In the genomic region with DNA sequence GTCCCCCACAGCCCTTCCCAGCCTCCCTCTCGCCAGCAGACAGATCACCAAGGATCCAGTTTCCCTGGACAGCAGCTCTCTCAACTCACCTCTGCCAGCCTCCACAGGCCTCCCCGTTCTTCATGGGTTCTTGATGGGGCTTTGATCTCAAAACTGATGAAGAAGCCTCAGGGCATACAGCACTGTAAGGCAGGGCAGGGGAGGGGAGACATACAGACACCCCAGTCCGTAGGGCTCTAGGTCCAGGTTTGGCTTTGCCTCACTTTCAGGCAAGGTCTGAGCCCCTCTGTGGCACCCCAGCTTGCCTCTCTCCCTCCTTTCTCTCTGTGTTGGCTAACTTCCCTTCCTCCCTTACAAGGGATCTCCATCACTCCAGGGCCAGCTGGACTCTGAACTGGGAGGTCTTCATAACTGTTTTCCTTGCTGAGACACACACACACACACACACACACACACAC, we compare ENCODE assay signal across 17 mouse cellular contexts. TPM values are rescaled to one million over a fixed set of nuclear protein-coding genes. Genes with fewer than 3 reads are reported as not detected.
DNase-seq lines count a peak whose midpoint lies in the region; ATAC-seq and TF ChIP-seq lines count a peak whose summit lies in the region.
"Had no signal": no experiment of that assay in that cellular context is flagged by ENCODE, and none has a peak within 500 bp of the region (broad histone marks: within the 10 kb centered on the region; RNA-seq: fewer than 3 reads in every experiment).

A gene (minus strand): TSS at position 408 of the 458 bp plus-strand sequence.

- TF ChIP-seq POLR2A in heart, adult 2 months (IDR thresholded peaks at IDR 0.05; ENCODE audit: insufficient read depth, low read depth, low read length), result no peak

- ATAC-seq in heart, postnatal 0 days (ENCODE audit: insufficient read depth, low read depth), result no peak
- no peak for ATAC-seq in forebrain, embryonic 14.5 days
- ATAC-seq: liver, postnatal 0 days had no signal

- DNase-seq in heart, adult 2 months, result no peak
- no peak for DNase-seq in heart, adult 9 months (ENCODE audit: low spot score in 2 of 2)
- no peak for DNase-seq in gastrocnemius, postnatal 36 days
- DNase-seq in heart, postnatal 0 days (ENCODE audit: low spot score), result no peak
- peak; percentile 53 to 55 for DNase-seq in thymus, postnatal 36 days
- DNase-seq in forebrain, embryonic 14.5 days (ENCODE audit: low spot score), result no peak
- DNase-seq in cerebellum, postnatal 36 days, result no peak
- no peak for DNase-seq in ovary, postnatal 36 days (ENCODE audit: low spot score)
- DNase-seq: cerebellum, adult 18-20 months; kidney, adult 2 months; layer of hippocampus, postnatal 36 days; liver, postnatal 0 days; midbrain, embryonic 14.5 days had no signal

- no peak for TF ChIP-seq EP300 in heart, adult 2 months (IDR thresholded peaks at IDR 0.05; ENCODE audit: insufficient read depth, low read depth, low read length)
- TF ChIP-seq EP300 in heart, postnatal 0 days (IDR thresholded peaks at IDR 0.05; ENCODE audit: low read depth), result no peak

- 83% methylated on average over 3 of the region's 3 CpGs for WGBS in heart, adult 2 months
- WGBS in heart, postnatal 0 days, result 84% methylated on average over 3 of the region's 3 CpGs
- WGBS in forebrain, embryonic 14.5 days, result 82% methylated on average over 3 of the region's 3 CpGs

- no peaks in the 10 kb centered on the region for H3K9me3 ChIP-seq in heart, postnatal 0 days (replicated peaks; ENCODE audit: control insufficient read depth, low read length)
- no peaks in the 10 kb centered on the region for H3K9me3 ChIP-seq in forebrain, embryonic 14.5 days (replicated peaks; ENCODE audit: control insufficient read depth, low read length)
- H3K9me3 ChIP-seq: hindbrain, embryonic 15.5 days; limb, embryonic 12.5 days; neural tube, embryonic 13.5 days had no signal

- no peak within 1 kb of the TSS for H3K9ac ChIP-seq in heart, adult 2 months (ENCODE audit: low read depth, low read length)
- H3K9ac ChIP-seq in heart, postnatal 0 days (replicated peaks; ENCODE audit: low read depth, low read length), result no peak within 1 kb of the TSS; the same call in 1 of the 2 replicates
- no peak within 1 kb of the TSS for H3K9ac ChIP-seq in forebrain, embryonic 14.5 days (ENCODE audit: low read length)
- H3K9ac ChIP-seq: hindbrain, embryonic 15.5 days; limb, embryonic 12.5 days; liver, postnatal 0 days; neural tube, embryonic 13.5 days had no signal

- no peak within 1 kb of the TSS for H3K27ac ChIP-seq in heart, adult 2 months
- peak within 1 kb of the TSS; percentile 20; the same call in 1 of the 2 replicates for H3K27ac ChIP-seq in heart, postnatal 0 days (ENCODE audit: low read depth)
- H3K27ac ChIP-seq in forebrain, embryonic 14.5 days (ENCODE audit: low read depth, low read length), result no peak within 1 kb of the TSS
- H3K27ac ChIP-seq: hindbrain, embryonic 15.5 days; limb, embryonic 12.5 days; macrophage; neural tube, embryonic 13.5 days had no signal

- H3K36me3 ChIP-seq in heart, adult 2 months (ENCODE audit: control insufficient read depth, insufficient read depth, low read length), result no peaks in the 10 kb centered on the region
- no peaks in the 10 kb centered on the region for H3K36me3 ChIP-seq in heart, postnatal 0 days (replicated peaks; ENCODE audit: control insufficient read depth, insufficient read depth, low read length)
- no peaks in the 10 kb centered on the region for H3K36me3 ChIP-seq in forebrain, embryonic 14.5 days (ENCODE audit: control insufficient read depth, insufficient read depth, low read length)
- H3K36me3 ChIP-seq: hindbrain, embryonic 15.5 days; limb, embryonic 12.5 days; neural tube, embryonic 13.5 days had no signal

- H3K27me3 ChIP-seq in heart, adult 2 months (ENCODE audit: control insufficient read depth, insufficient read depth, low read length), result no peaks in the 10 kb centered on the region
- H3K27me3 ChIP-seq in heart, postnatal 0 days (ENCODE audit: control insufficient read depth, insufficient read depth, low read length), result no peaks in the 10 kb centered on the region
- H3K27me3 ChIP-seq in forebrain, embryonic 14.5 days (replicated peaks; ENCODE audit: control insufficient read depth, insufficient read depth, low read length), result no peaks in the 10 kb centered on the region
- H3K27me3 ChIP-seq: hindbrain, embryonic 15.5 days; limb, embryonic 12.5 days; neural tube, embryonic 13.5 days had no signal

- no peaks in the 10 kb centered on the region for H3K79me2 ChIP-seq in heart, adult 2 months (replicated peaks; ENCODE audit: control insufficient read depth, insufficient read depth, low read length)

- no peak for TF ChIP-seq CTCF in heart, adult 2 months (IDR thresholded peaks at IDR 0.05)
- no peak for TF ChIP-seq CTCF in heart, postnatal 0 days (IDR thresholded peaks at IDR 0.05; ENCODE audit: low read depth)

- no peaks in the 10 kb centered on the region for H3K4me1 ChIP-seq in heart, adult 2 months (ENCODE audit: control insufficient read depth, insufficient read depth, low read length)
- no peaks in the 10 kb centered on the region for H3K4me1 ChIP-seq in heart, postnatal 0 days (ENCODE audit: control insufficient read depth, insufficient read depth)
- H3K4me1 ChIP-seq in forebrain, embryonic 14.5 days (ENCODE audit: control insufficient read depth, insufficient read depth, low read length), result no peaks in the 10 kb centered on the region
- H3K4me1 ChIP-seq: hindbrain, embryonic 15.5 days; limb, embryonic 12.5 days; neural tube, embryonic 13.5 days had no signal

- no peak within 1 kb of the TSS for H3K4me3 ChIP-seq in heart, adult 2 months
- H3K4me3 ChIP-seq in heart, postnatal 0 days (ENCODE audit: low read depth, low read length), result peak within 1 kb of the TSS; percentile 26; the same call in 1 of the 2 replicates
- no peak within 1 kb of the TSS for H3K4me3 ChIP-seq in forebrain, embryonic 14.5 days (ENCODE audit: low read depth, low read length)
- H3K4me3 ChIP-seq: hindbrain, embryonic 15.5 days; limb, embryonic 12.5 days; neural tube, embryonic 13.5 days had no signal

- intact Hi-C loops in heart, adult 2 months (cut with DNase I), result no loop called here
- intact Hi-C loops in gastrocnemius, postnatal 36 days (cut with DNase I), result no loop called here

- no peak within 1 kb of the TSS; the same call in 1 of the 2 replicates for H3K4me2 ChIP-seq in heart, postnatal 0 days (ENCODE audit: low read depth, low read length)
- no peak within 1 kb of the TSS for H3K4me2 ChIP-seq in forebrain, embryonic 14.5 days (ENCODE audit: low read length)
- H3K4me2 ChIP-seq: hindbrain, embryonic 15.5 days; limb, embryonic 12.5 days; neural tube, embryonic 13.5 days had no signal

RNA-seq across cellular contexts. Expression of the gene that starts here (rescaled TPM):
- 100 to 1,000 TPM; 325 to 352 TPM for total RNA-seq in heart, adult 2 months (2021)
- polyA plus RNA-seq in heart, adult 2 months (2012; rRNA removed), result 192 and 372 TPM in 2 replicates
- 100 to 1,000 TPM; 336 to 365 TPM for total RNA-seq in gastrocnemius, postnatal 36 days (2021)
- total RNA-seq in heart, postnatal 0 days (2014; rRNA removed; ENCODE audit: low replicate concordance), result 287 and 316 TPM in 2 replicates
- 106 and 109 TPM in 2 replicates for polyA plus RNA-seq in heart, postnatal 0 days (2015; fragmentation: Nextera tagmentation; extraction: Ambion mirVana)
- polyA plus RNA-seq in forebrain, embryonic 14.5 days (2014; fragmentation: Nextera tagmentation; extraction: Ambion mirVana), result 0.08 and 0.21 TPM in 2 replicates
- polyA plus RNA-seq: macrophage had no signal

Comparison
In these comparisons a context has a peak if more than half of its experiments do, and no peak if none do; other contexts are left out.
1. RNA of the gene that starts here (polyA plus RNA-seq): 192 to 372 TPM in heart, adult 2 months and 106 to 109 TPM in heart, postnatal 0 days; 0.08 to 0.21 TPM in forebrain, embryonic 14.5 days; every median in the first group is over 10 times any median in the second.
2. DNase-seq: peak in thymus, postnatal 36 days (2 of 2); none in heart, adult 2 months (0 of 2), heart, adult 9 months (0 of 2), gastrocnemius, postnatal 36 days (0 of 2), heart, postnatal 0 days (single experiment), forebrain, embryonic 14.5 days (single experiment), cerebellum, postnatal 36 days (0 of 2) and ovary, postnatal 36 days (single experiment).